Mouse (Mus musculus): ENCODE measurements around the gene Tfrc.

- no peak for TF ChIP-seq CTCF (IDR thresholded peaks at IDR 0.05; ENCODE audit: low read depth)
- TF ChIP-seq EP300 (IDR thresholded peaks at IDR 0.05; ENCODE audit: low read depth): no peak
Measured at GRCm38 (mm10) chr16:32660095-32660494, 51.4 kb downstream of the Tfrc start.

Measured in liver, embryonic 14.5 days (tissue).